Mouse (Mus musculus) C3H10T1/2 (cell line): ENCODE measurements around the gene Zc3h13. TPM values are rescaled to one million over a fixed set of nuclear protein-coding genes. Genes with fewer than 3 reads are reported as not detected.

ENCODE experiments used
- polyA plus RNA-seq, 2 experiments: library from polyadenylated mRNA; unstranded; fragments of >200 nt; fragmentation: generic; extraction: Trizol; gene quantifications; one replicate each; pipeline ENCODE4 v1.2.1; 2012; ENCODE audit warnings: missing spikeins in 2 of 2

The Zc3h13 gene
- polyA plus RNA-seq: 10 to 100 TPM in 1 of 2 experiments, 1 to 10 TPM in 1; 2.3 to 13.3 TPM

DNA sequence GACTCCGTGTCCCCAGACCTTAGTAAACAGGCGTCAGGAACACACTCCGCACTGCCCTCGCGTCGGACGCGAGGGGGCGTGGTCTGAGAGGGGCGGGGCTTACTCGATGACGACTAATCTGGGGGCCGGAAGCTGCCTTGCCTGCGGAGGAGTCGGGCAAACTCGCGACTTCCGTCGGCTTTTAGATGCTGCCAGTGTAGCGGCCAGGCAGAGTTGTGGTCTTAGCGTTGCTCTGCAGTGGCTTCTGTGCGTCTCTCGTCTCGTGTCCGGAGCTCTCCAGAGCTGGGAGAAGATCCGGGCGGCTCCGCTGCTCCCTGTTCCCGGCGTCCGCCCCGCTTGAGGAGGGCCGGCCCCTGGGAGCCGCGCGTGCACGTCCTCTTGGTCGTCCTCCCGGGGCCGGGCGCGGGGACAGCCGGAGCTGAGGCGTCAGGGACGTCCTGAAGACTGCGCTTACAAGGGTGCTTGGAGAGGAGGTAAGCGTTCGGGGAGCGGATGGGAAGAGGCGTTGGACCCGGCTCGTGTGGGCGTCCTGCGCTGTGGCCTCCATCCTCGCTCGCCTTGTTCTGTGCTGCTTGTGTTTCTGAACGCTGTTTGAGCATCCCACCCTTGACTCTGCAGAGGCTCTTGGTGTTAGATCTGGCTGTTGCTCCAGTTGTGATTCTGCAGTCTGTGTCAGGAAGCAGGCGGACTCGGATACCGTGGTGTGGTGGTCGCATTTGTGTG is at the start of gene Zc3h13:
Gene Zc3h13, plus strand, starts transcription at position 181 of the 723 bp plus-strand sequence.

DNA sequence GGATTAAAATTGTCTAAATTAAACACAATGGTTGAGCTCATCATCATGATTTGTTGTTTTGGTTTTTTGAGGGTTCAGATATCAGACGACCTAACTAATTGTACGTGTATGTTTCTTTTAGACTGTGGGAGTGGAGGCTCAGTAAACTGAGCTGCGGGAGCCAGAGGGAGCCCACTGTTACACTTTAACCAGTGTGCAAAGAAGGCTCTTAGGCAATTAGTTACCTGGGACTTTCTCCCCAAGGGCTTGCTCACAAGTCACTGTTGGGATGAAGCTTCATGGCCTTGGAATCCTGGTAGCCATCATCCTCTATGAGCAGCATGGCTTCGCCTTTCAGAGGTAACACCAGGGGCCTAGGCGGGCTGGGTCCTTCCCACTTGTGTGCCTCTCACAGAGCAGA is 42.1 kb upstream of the Zc3h13 start, which contains the start of gene Cpb2:
Gene Cpb2, plus strand, starts transcription at position 201 of the 400 bp plus-strand sequence.

Other genes starting within 250 kb of the Zc3h13 start
- gene Lrrc63, start 153.5 kb upstream of the Zc3h13 start, polyA plus RNA-seq: not detected
- under 1 TPM in 1 of 2 experiments, not detected in 1; 0.02 TPM for gene Lcp1, start 153.3 kb upstream of the Zc3h13 start, polyA plus RNA-seq
- gene Cpb2, start 42.1 kb upstream of the Zc3h13 start, polyA plus RNA-seq: not detected
- not detected for gene Siah3, start 171.6 kb downstream of the Zc3h13 start, polyA plus RNA-seq